Mouse (Mus musculus): ENCODE data around the gene Golim4. TPM values are rescaled to one million over a fixed set of nuclear protein-coding genes. Genes with fewer than 3 reads are reported as not detected.

Golim4 gene
- total and polyA plus RNA-seq, 3 experiments, result 12.9 to 30.2 TPM; not detected in 1

DNA sequence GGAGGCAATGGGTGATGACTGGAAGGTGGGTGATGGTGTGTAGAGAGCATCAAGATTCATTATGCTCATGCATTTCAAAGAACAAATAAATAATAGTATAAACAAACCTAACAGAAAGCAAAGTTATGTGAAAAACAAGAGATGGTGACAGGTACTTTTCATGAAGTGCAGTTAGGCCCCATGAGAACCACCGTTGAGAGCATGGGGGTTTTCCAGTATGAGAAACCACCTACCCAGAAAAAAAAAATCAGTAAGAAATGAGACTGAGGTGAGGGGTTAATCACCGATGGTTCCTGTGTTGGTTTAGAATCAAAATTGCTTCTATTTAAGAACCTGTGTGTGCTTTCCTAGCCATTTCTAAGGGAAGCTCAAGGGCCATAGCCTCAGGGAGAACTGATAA lies 121.9 kb downstream of the Golim4 start:
- Histone ChIP-seq H3K36me3 (ENCODE audit: control insufficient read depth in 1 of 2, insufficient read depth in 2 of 2, low read length in 2 of 2) (no peaks in the 10 kb centered on the region), H3K27ac (ENCODE audit: control insufficient read depth, low read depth, low read length) (no peak overlapping the region), H3K9ac (ENCODE audit: control insufficient read depth, low read depth, low read length, poor library complexity, severe bottlenecking) (no peak overlapping the region), H3K4me3 (ENCODE audit: control insufficient read depth in 1 of 2, insufficient read depth in 1 of 2, low read depth in 2 of 2, low read length in 2 of 2) (no peak overlapping the region), H3K27me3 (ENCODE audit: control insufficient read depth in 1 of 2, insufficient read depth in 2 of 2, low read length in 2 of 2) (no peaks in the 10 kb centered on the region), H3K4me1 (ENCODE audit: control insufficient read depth in 1 of 2, insufficient read depth in 2 of 2, low read length in 2 of 2) (no peaks in the 10 kb centered on the region), H3K9me3 (replicated peaks; ENCODE audit: insufficient read depth, low read length) (no peaks in the 10 kb centered on the region), H3K79me2 (ENCODE audit: control insufficient read depth, insufficient read depth, low read length, poor library complexity) (no peaks in the 10 kb centered on the region)
- no peak for DNase-seq (ENCODE audit: low read depth, low spot score)
- TF ChIP-seq CHD1 (IDR thresholded peaks at IDR 0.05; ENCODE audit: low read depth, low read length) (no peak), ETS1 (IDR thresholded peaks at IDR 0.05; ENCODE audit: low read depth, low read length) (no peak), ZNF384 (IDR thresholded peaks at IDR 0.05; ENCODE audit: low read depth, low read length) (no peak), MXI1 (IDR thresholded peaks at IDR 0.05; ENCODE audit: low read depth, low read length) (no peak), USF1 (IDR thresholded peaks at IDR 0.05; ENCODE audit: low read depth, low read length) (no peak), TBP (IDR thresholded peaks at IDR 0.05; ENCODE audit: low read depth, low read length) (no peak), GABPA (IDR thresholded peaks at IDR 0.05; ENCODE audit: low read depth, low read length) (no peak), MAZ (IDR thresholded peaks at IDR 0.05; ENCODE audit: low read depth, low read length) (no peak), POLR2AphosphoS5 (IDR thresholded peaks at IDR 0.05; ENCODE audit: borderline replicate concordance, low read depth, low read length) (no peak), NELFE (IDR thresholded peaks at IDR 0.05; ENCODE audit: low read depth, low read length) (no peak), MEF2A (IDR thresholded peaks at IDR 0.05; ENCODE audit: extremely low read depth, insufficient replicate concordance, low read depth, low read length, poor library complexity, severe bottlenecking) (no peak), RCOR1 (IDR thresholded peaks at IDR 0.05; ENCODE audit: low read depth, low read length) (no peak), MAFK (IDR thresholded peaks at IDR 0.05; ENCODE audit: borderline replicate concordance, low read depth, low read length) (no peak)

Other genes starting within 250 kb of the Golim4 start
- not detected in 2 replicates for gene Gm29133, start 208.8 kb downstream of the Golim4 start, total RNA-seq (2012; rRNA removed)
- not detected for gene Gm29133, start 208.8 kb downstream of the Golim4 start, polyA plus RNA-seq (2012; ENCODE audit: insufficient read depth in 1 of 2, insufficient read length in 2 of 2, low read depth in 1 of 2, low replicate concordance in 2 of 2, missing spikeins in 1 of 2)
- 0.04 TPM in 1 of 2 replicates, not detected in the other for gene Fstl5, start 117.3 kb upstream of the Golim4 start, total RNA-seq (2012; rRNA removed)
- gene Fstl5, start 117.3 kb upstream of the Golim4 start, polyA plus RNA-seq (2012; ENCODE audit: insufficient read depth in 1 of 2, insufficient read length in 2 of 2, low read depth in 1 of 2, low replicate concordance in 2 of 2, missing spikeins in 1 of 2), result not detected